Mouse (Mus musculus): ENCODE measurements around the gene Btbd8. TPM values are rescaled to one million over a fixed set of nuclear protein-coding genes. Genes with fewer than 3 reads are reported as not detected.

The Btbd8 gene
- polyA plus RNA-seq, 1 experiment from 2014 or later = 10.3 TPM

DNA sequence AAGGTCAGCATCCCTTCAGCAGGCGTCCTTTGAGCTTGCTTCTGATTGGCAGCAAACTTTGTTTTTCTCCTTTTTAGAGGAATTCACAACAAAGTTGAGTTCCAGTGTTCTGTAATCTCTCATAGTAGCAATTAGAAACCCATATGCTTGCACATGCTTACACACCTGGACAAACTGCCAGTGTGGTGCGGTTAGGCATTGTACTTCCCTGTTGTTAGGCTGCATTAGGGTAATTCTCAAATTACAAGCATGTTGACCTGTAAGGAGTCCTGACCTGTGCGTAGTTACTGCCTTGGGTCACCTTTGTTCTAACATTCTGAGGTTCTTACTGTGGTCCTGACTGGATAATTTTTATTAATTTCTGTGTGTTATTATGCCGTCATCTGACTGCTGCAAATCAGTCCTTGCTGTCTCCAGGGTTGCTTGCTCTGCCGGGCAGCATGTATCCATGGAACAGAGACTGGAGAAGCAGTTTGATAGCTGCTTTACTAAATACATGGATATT, 61.1 kb downstream of the Btbd8 start:
- Histone ChIP-seq H3K4me3 (peak overlapping the region; percentile 16; the same call in 1 of the 2 replicates), H3K4me2 (replicated peaks) (peak overlapping the region; percentile 46), H3K9me3 (replicated peaks) (no peaks in the 10 kb centered on the region), H3K27me3 (no peaks in the 10 kb centered on the region), H3K27ac (no peak overlapping the region), H3K36me3 (peaks cover 5% of the 10 kb centered on the region; the same call in 1 of the 2 replicates), H3K4me1 (peaks cover 8% of the 10 kb centered on the region), H3K9ac (no peak overlapping the region)
- 54% methylated on average over 5 of the region's 5 CpGs for WGBS
- no peak for ATAC-seq (ENCODE audit: low FRiP score)

DNA sequence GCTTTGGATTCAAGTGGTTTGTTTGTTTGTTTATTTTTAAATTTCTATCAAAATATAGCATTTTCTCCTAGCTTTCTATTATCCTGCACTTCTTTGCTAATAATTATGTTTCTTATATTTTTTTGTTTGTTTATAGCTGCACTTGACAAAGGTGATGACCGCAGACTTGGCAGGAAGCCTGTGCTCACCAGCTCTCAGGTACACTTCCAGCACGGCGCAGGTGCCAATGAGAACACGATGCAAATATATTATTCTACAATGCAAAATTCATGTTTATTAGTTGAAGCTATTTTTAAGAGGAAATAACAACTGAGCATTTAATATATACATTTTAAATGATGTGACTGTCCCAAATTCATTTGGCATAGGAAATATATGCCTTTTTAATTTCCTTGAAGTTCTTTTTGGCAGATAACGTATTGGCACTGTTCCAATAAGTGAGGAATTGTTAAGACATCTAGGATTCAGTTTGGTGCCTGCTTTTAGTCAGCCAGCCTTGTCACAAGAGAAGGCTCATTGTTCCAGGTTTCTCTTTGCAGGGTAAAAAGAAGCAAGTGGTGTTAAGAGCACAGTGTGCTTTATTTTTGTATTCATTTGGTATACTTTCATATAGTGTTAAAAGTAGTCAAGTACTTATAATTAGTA, 62.2 kb downstream of the Btbd8 start:
- Histone ChIP-seq H3K36me3 (peaks cover 12% of the 10 kb centered on the region; the same call in 1 of the 2 replicates), H3K27ac (no peak overlapping the region), H3K4me1 (peaks cover 8% of the 10 kb centered on the region), H3K9me3 (replicated peaks) (no peaks in the 10 kb centered on the region), H3K27me3 (no peaks in the 10 kb centered on the region), H3K9ac (no peak overlapping the region), H3K4me2 (replicated peaks) (no peak overlapping the region), H3K4me3 (no peak overlapping the region)
- ATAC-seq (ENCODE audit: low FRiP score) = no peak
- 90% methylated on average over 5 of the region's 5 CpGs for WGBS

DNA sequence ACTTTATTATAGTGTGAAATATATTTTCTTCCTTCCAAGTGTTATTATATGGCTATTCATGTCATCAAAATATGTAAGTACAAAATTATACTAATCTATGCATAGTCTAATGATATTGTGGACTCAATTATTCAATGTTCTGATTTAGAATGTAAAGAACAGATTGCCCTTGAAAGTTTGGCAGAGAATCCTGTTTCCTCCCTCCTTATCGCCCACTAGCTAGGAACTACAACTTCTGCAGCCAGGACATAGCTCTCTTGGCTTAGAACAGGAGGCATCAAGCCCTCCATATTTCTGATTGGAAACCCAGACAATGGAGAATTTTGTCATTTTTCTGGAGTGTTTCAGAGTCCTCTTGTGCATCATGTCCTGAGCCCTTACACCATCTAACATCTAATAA, 62.9 kb downstream of the Btbd8 start:
- Histone ChIP-seq H3K9me3 (replicated peaks) (no peaks in the 10 kb centered on the region), H3K36me3 (peaks cover 17% of the 10 kb centered on the region; the same call in 1 of the 2 replicates), H3K27me3 (no peaks in the 10 kb centered on the region), H3K4me3 (no peak overlapping the region), H3K27ac (no peak overlapping the region), H3K4me1 (peaks cover 8% of the 10 kb centered on the region), H3K4me2 (replicated peaks) (no peak overlapping the region), H3K9ac (no peak overlapping the region)
- ATAC-seq (ENCODE audit: low FRiP score) = no peak
- WGBS = 94% methylated on average over 1 of the region's 1 CpGs

DNA sequence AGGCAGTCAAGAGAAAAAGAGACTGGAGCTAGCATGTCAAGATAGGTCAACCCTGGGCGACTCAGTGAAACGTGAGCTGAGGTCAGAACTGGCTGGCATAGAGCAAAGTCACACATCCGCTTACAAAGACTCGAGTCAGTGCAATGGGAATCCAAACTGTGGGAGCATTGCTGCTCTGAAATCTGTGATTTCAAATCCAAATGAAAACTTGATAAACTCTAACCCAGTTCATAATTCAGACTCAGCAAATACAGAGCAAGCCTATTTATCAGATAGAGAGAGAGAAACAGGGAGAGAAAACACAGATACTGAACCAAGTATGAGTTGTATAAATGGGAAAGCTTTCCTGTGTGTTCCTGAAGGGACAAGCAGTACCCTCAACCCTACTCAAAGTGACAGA, 69.5 kb downstream of the Btbd8 start, which contains the start of gene Gm42669:
Gm42669 (plus strand) TSS at position 301 of the 400 bp plus-strand sequence.
- 88% methylated on average over 4 of the region's 4 CpGs for WGBS

DNA sequence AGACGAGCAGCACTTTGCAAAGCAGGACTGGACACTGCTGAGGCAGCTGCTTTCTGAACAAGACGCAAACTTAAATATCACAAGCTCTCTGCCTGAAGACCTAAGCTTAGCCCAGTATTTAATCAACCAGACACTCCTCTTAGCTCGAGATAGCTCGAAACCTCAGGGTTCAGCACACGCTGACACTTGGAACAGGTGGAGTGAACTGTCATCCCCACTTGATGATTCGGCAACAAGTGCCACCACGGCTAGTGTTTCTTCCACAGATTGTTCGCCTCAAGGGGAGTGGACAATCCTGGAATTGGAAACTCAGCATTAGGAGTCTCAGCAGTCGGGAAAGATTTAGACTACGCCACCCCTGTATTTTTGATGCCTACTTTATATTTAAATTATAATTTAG, 72.7 kb downstream of the Btbd8 start:
- Histone ChIP-seq H3K4me1 (no peaks in the 10 kb centered on the region), H3K27ac (no peak overlapping the region), H3K36me3 (peaks cover 19% of the 10 kb centered on the region), H3K4me3 (no peak overlapping the region), H3K4me2 (replicated peaks) (no peak overlapping the region), H3K9ac (no peak overlapping the region), H3K27me3 (no peaks in the 10 kb centered on the region), H3K9me3 (replicated peaks) (no peaks in the 10 kb centered on the region)
- 91% methylated on average over 10 of the region's 10 CpGs for WGBS
- ATAC-seq (ENCODE audit: low FRiP score) = no peak

More for the DNA sequence above, 69.5 kb downstream of the Btbd8 start, which contains the start of gene Gm42669:
- Histone ChIP-seq H3K36me3 (peaks cover 35% of the 10 kb centered on the region; the same call in 1 of the 2 replicates), H3K27ac (no peak within 1 kb of the TSS), H3K9me3 (replicated peaks) (no peaks in the 10 kb centered on the region), H3K4me2 (replicated peaks) (no peak within 1 kb of the TSS), H3K27me3 (no peaks in the 10 kb centered on the region), H3K9ac (no peak within 1 kb of the TSS), H3K4me3 (no peak within 1 kb of the TSS), H3K4me1 (no peaks in the 10 kb centered on the region)
- ATAC-seq (ENCODE audit: low FRiP score) = no peak

DNA sequence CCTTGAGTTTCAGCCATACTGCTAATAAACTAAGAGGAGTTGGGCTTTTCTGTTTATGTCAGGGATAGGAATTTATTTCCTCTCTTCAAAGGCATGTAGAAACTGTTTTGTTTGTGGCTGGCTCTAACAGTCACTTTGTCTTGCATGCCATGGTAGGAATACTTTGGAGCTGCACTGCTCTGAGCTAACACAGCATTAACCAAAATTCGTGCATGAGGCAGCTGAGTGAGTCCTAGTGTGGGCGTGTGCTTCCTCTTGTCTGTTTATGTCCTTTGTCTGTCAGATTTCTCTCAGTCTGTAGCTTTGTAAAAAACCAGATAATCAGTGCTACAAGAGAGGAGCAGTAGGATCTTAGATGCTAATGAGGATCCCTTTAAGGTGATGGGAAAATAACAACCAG, 73.5 kb downstream of the Btbd8 start:
- H3K9ac ChIP-seq = no peak overlapping the region
- no peaks in the 10 kb centered on the region for H3K9me3 ChIP-seq (replicated peaks)
- peaks cover 19% of the 10 kb centered on the region for H3K36me3 ChIP-seq
- no peaks in the 10 kb centered on the region for H3K4me1 ChIP-seq
- ATAC-seq (ENCODE audit: low FRiP score) = no peak
- no peak overlapping the region for H3K27ac ChIP-seq
- 56% methylated on average over 2 of the region's 2 CpGs for WGBS
- H3K4me2 ChIP-seq (replicated peaks) = no peak overlapping the region
- H3K27me3 ChIP-seq = no peaks in the 10 kb centered on the region
- H3K4me3 ChIP-seq = no peak overlapping the region

DNA sequence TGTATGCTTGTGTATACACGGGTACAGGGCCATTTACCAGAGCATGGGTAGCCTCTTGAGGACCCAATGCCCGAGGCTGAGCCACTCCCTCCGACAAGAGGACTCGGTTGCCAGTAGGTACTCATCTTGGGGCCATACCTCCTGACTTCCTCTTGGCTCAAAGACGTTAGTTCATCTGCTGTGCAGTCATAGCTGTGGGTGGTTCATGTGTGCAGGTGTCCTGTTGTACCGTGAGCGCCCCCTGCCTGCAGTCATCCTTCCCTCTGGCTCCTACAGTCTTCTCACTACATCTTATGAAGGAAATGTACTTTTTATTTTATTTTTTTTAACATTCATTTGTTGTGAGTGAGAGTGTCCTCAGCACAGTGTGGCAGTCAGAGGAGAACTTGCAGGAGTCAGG, 75.8 kb downstream of the Btbd8 start:
- no peak overlapping the region for H3K27ac ChIP-seq
- H3K4me1 ChIP-seq = no peaks in the 10 kb centered on the region
- ATAC-seq (ENCODE audit: low FRiP score) = no peak
- 51% methylated on average over 7 of the region's 7 CpGs for WGBS
- H3K9ac ChIP-seq = no peak overlapping the region
- H3K4me3 ChIP-seq = no peak overlapping the region
- peaks cover under 1% of the 10 kb centered on the region; the same call in 1 of the 2 replicates for H3K36me3 ChIP-seq
- H3K9me3 ChIP-seq (replicated peaks) = no peaks in the 10 kb centered on the region
- H3K27me3 ChIP-seq = no peaks in the 10 kb centered on the region
- no peak overlapping the region for H3K4me2 ChIP-seq (replicated peaks)

DNA sequence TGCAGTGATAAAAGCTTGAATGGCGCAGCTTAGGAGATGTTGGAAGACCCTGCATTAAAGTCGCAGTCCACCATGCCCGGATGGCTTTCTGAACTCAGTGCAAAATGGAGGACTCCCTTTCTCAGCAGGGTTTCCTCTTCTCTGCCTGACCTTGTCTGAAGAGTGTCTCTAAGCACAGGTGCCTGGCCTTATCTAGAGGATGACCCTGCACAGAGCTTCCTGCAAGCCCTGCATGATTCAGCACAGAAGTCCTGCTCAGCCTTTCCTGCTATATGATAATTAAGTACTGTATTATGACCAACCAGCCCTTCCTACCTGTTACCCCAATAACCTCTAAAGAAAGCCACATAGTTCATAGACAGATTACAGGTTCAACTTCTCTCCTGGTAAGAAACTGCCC, 77.7 kb downstream of the Btbd8 start:
- no peak overlapping the region for H3K27ac ChIP-seq
- H3K9me3 ChIP-seq (replicated peaks) = no peaks in the 10 kb centered on the region
- no peak overlapping the region for H3K4me3 ChIP-seq
- no peak overlapping the region for H3K4me2 ChIP-seq (replicated peaks)
- no peak overlapping the region for H3K9ac ChIP-seq
- no peaks in the 10 kb centered on the region for H3K4me1 ChIP-seq
- no peaks in the 10 kb centered on the region; the same call in 1 of the 2 replicates for H3K36me3 ChIP-seq
- ATAC-seq (ENCODE audit: low FRiP score) = no peak
- WGBS = 93% methylated on average over 3 of the region's 3 CpGs
- H3K27me3 ChIP-seq = no peaks in the 10 kb centered on the region

DNA sequence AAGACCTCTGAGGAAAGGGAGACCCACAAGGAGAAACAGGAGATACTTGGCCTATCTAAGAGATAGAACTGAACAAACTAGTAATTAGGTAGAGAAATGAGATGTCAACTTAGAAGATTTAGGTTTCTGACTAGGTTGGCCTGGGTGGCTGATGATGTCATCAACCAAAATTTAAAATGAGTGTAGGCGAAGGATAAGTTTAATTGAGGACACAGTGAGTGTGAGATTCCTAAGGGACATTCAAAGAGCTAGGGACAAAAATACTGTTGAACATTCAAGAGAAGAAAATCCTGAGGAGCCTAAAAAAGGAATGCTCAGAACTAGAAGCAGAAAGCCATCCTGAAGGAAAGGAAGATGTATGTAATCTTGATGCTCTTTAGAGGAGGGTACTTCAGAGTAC, 78.3 kb downstream of the Btbd8 start:
- no peaks in the 10 kb centered on the region for H3K4me1 ChIP-seq
- no peaks in the 10 kb centered on the region for H3K27me3 ChIP-seq
- H3K9ac ChIP-seq = no peak overlapping the region
- no peak for ATAC-seq (ENCODE audit: low FRiP score)
- no peaks in the 10 kb centered on the region for H3K9me3 ChIP-seq (replicated peaks)
- H3K36me3 ChIP-seq = no peaks in the 10 kb centered on the region; the same call in 1 of the 2 replicates
- no peak overlapping the region for H3K4me3 ChIP-seq
- no peak overlapping the region for H3K4me2 ChIP-seq (replicated peaks)
- 95% methylated on average over 1 of the region's 1 CpGs for WGBS
- H3K27ac ChIP-seq = no peak overlapping the region

DNA sequence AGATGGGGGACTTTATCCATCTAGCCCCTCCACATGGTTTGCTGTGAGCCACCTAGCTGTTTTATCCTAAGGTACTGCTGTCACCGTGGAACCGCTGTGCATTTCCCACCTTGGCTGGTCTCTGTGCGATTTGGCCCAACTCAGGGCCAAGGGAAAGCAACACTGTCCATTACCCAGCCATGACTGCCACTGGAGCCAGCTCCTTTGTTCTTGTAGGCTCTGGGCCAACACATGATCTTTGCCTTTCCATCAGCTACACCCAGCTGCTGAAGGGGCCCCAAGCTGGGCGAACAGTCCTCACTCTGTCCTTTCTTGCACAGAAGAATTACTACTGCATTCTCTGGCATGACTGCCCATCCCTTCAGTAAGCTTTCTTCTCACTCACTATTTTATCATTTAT, 80.8 kb downstream of the Btbd8 start:
- H3K4me1 ChIP-seq = no peaks in the 10 kb centered on the region
- H3K36me3 ChIP-seq = no peaks in the 10 kb centered on the region
- WGBS = 92% methylated on average over 4 of the region's 4 CpGs
- H3K27ac ChIP-seq = no peak overlapping the region
- no peak for ATAC-seq (ENCODE audit: low FRiP score)
- no peaks in the 10 kb centered on the region for H3K9me3 ChIP-seq (replicated peaks)
- H3K27me3 ChIP-seq = no peaks in the 10 kb centered on the region
- no peak overlapping the region for H3K4me2 ChIP-seq (replicated peaks)
- H3K4me3 ChIP-seq = no peak overlapping the region
- no peak overlapping the region for H3K9ac ChIP-seq

DNA sequence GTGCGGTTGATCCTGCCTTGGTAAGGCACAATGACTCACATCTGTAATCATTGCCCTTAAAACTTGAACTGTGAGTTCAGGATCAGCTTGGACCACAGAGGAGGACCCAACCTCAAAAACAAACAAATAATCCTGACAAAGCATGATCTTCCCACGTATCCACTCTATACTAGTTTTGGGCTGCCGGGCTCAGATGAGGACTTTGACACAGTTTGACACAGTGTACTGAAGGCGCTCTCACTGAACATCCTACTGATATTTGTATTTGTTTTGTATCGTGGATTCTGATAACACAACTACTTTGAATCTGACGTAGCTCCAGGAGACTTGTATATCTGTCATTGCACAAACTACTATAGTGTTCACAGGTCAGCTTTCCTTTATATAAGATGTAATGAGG, 83.6 kb downstream of the Btbd8 start:
- no peak for ATAC-seq (ENCODE audit: low FRiP score)
- H3K9me3 ChIP-seq (replicated peaks) = no peaks in the 10 kb centered on the region
- H3K27ac ChIP-seq = no peak overlapping the region
- no peaks in the 10 kb centered on the region for H3K27me3 ChIP-seq
- no peak overlapping the region for H3K9ac ChIP-seq
- H3K36me3 ChIP-seq = no peaks in the 10 kb centered on the region
- 89% methylated on average over 6 of the region's 6 CpGs for WGBS
- no peak overlapping the region for H3K4me2 ChIP-seq (replicated peaks)
- H3K4me1 ChIP-seq = no peaks in the 10 kb centered on the region
- no peak overlapping the region for H3K4me3 ChIP-seq

DNA sequence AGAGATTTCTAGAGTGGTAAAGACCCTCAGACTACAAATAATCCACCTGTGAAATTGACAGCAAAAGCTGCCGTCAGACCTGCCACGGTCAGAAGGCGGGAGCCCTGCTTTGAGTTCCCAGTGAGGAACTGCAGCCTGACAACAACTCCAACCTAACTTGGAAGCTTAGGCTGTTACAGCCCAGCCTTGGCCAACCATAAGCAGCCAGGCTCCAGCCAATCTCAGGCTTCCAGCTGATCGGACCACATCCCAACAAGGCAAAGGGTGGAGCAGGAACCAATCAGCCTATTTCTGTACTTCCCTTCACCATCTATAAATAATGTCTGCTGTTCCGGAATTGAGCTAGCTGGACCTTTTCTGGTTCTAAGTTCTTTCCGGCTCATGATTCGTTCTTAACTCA, 84.1 kb downstream of the Btbd8 start:
- H3K4me3 ChIP-seq = no peak overlapping the region
- no peak for ATAC-seq (ENCODE audit: low FRiP score)
- no peak overlapping the region for H3K9ac ChIP-seq
- H3K27ac ChIP-seq = no peak overlapping the region
- no peaks in the 10 kb centered on the region for H3K36me3 ChIP-seq
- no peak overlapping the region for H3K4me2 ChIP-seq (replicated peaks)
- H3K4me1 ChIP-seq = no peaks in the 10 kb centered on the region
- H3K27me3 ChIP-seq = no peaks in the 10 kb centered on the region
- 89% methylated on average over 7 of the region's 7 CpGs for WGBS
- H3K9me3 ChIP-seq (replicated peaks) = no peaks in the 10 kb centered on the region

DNA sequence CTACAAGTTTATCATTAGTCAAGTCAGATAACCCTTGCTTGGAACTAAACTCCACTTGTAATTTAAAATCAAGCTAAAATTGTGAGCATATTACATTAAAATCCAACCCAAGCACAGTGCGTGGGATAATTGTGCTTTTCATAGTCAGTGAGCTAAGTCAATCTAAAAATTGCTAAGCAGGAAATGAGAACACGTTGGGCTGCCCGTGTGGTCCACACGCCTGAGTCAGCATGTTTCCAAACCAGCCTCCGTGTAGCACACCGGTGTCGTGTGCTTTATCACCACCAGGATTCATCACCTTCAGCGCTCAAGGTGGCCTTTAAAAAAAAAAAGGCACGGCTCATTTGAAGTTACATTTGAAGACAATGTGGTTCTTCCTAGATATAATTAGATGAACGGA, 86.5 kb downstream of the Btbd8 start:
- Histone ChIP-seq H3K4me3 (no peak overlapping the region), H3K4me2 (replicated peaks) (no peak overlapping the region), H3K9ac (no peak overlapping the region), H3K36me3 (no peaks in the 10 kb centered on the region), H3K27ac (no peak overlapping the region), H3K27me3 (no peaks in the 10 kb centered on the region), H3K4me1 (no peaks in the 10 kb centered on the region), H3K9me3 (replicated peaks) (no peaks in the 10 kb centered on the region)
- 82% methylated on average over 10 of the region's 10 CpGs for WGBS
- no peak for ATAC-seq (ENCODE audit: low FRiP score)

Data from hindbrain, embryonic 12.5 days (tissue).